Mouse (Mus musculus): ENCODE measurements around the gene Ino80b.

DNA sequence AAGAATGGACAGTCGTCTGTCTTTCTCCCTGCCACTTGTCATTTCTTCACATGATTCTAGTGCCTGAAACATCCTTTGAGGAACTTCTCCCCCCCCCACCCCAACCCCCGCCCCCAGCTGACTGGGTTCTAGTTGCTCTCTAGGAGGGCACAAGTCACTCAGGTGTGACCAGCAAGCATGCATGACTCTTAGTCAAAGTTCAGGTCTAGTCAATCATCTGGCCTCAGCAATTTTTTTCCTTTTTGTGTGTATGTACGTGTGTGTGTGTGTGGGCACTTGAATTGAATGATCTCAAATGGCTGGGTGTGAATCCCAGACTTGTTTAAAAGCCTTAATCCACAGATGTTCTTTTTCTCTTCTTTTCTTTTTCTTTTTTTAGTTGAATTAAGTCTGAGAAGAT, 9.0 kb upstream of the Ino80b start:
- TF ChIP-seq POLR2A (IDR thresholded peaks at IDR 0.05; ENCODE audit: low read depth, low read length) (no peak), CTCF (IDR thresholded peaks at IDR 0.05; ENCODE audit: extremely low read depth, insufficient read depth, insufficient read length, insufficient replicate concordance) (no peak)
